Mouse (Mus musculus): ENCODE data around the gene Pank2. TPM values are rescaled to one million over a fixed set of nuclear protein-coding genes. Genes with fewer than 3 reads are reported as not detected.

Gene Pank2
- 37.8 and 42.2 TPM in 2 replicates for polyA plus RNA-seq (2012; rRNA removed)

GRCm38 (mm10) chr2:131262213-131262672, at the start of gene Pank2:
Gene Pank2 (plus strand): TSS chr2:131262495.

GRCm38 (mm10) chr2:131233307-131234126, 28.8 kb upstream of the Pank2 start, which contains the start of gene Mavs:
Gene Mavs (plus strand): TSS chr2:131234063.

Other genes starting within 250 kb of the Pank2 start
- gene Gfra4, start 219.4 kb upstream of the Pank2 start, polyA plus RNA-seq (2012; rRNA removed), result 39.2 and 43.6 TPM in 2 replicates
- 5.6 and 16.2 TPM in 2 replicates for gene Adam33, start 198.7 kb upstream of the Pank2 start, polyA plus RNA-seq (2012; rRNA removed)
- 0.53 and 0.72 TPM in 2 replicates for gene Siglec1, start 175.7 kb upstream of the Pank2 start, polyA plus RNA-seq (2012; rRNA removed)
- gene Hspa12b, start 135.2 kb upstream of the Pank2 start, polyA plus RNA-seq (2012; rRNA removed), result 9.1 and 15.7 TPM in 2 replicates
- not detected in 2 replicates for gene Gm11037, start 129.0 kb upstream of the Pank2 start, polyA plus RNA-seq (2012; rRNA removed)
- 100 and 105 TPM in 2 replicates for gene 1700037H04Rik, start 102.4 kb upstream of the Pank2 start, polyA plus RNA-seq (2012; rRNA removed)
- gene Cenpb, start 82.4 kb upstream of the Pank2 start, polyA plus RNA-seq (2012; rRNA removed), result 60.7 and 70.3 TPM in 2 replicates
- 51.6 and 52.7 TPM in 2 replicates for gene Cdc25b, start 75.5 kb upstream of the Pank2 start, polyA plus RNA-seq (2012; rRNA removed)
- 29.3 and 35.6 TPM in 2 replicates for gene Spef1, start 75.2 kb upstream of the Pank2 start, polyA plus RNA-seq (2012; rRNA removed)
- gene Ap5s1, start 55.4 kb upstream of the Pank2 start, polyA plus RNA-seq (2012; rRNA removed), result 32.8 and 34.3 TPM in 2 replicates
- gene Mavs, start 28.4 kb upstream of the Pank2 start, polyA plus RNA-seq (2012; rRNA removed), result 10.2 and 11.9 TPM in 2 replicates
- 27.7 and 30.0 TPM in 2 replicates for gene Rnf24, start 90.4 kb downstream of the Pank2 start, polyA plus RNA-seq (2012; rRNA removed)
- 57.9 and 60.4 TPM in 2 replicates for gene Smox, start 229.0 kb downstream of the Pank2 start, polyA plus RNA-seq (2012; rRNA removed)

Measured in central nervous system, embryonic 14 days (tissue).